Mouse (Mus musculus) liver, embryonic 15.5 days (tissue): Measurements from ENCODE around the gene BC053393. TPM values are rescaled to one million over a fixed set of nuclear protein-coding genes. Genes with fewer than 3 reads are reported as not detected.
A peak's percentile ranks its signal among the peaks of the same experiment; 100 is the strongest.
"Not testable (repeated sequence)": the region's sequence is repeated elsewhere in the genome, so short reads cannot be mapped to it uniquely, and the experiment has no call there.

Experiments
- ATAC-seq: fragments of 200-750 bp; cut with Nextera tagmentation; 2 replicates; pipeline ENCODE4 v1.8.0; 2017; ENCODE audit warnings: moderate number of reproducible peaks, mild to moderate bottlenecking, moderate library complexity; ENCODE audit not compliant: insufficient read depth
- H3K27ac ChIP-seq: fragments of 300-500 bp; sonication (generic); replicated peaks from 2 replicates; pipeline ENCODE4 v1.5.1; 2015; ENCODE audit warnings: mild to moderate bottlenecking, inconsistent platforms
- H3K27me3 ChIP-seq: fragments of 300-500 bp; sonication (generic); 2 replicates; pipeline ENCODE4 v1.6.1; 2015; ENCODE audit warnings: mild to moderate bottlenecking, inconsistent platforms
- H3K36me3 ChIP-seq: fragments of 300-500 bp; sonication (generic); replicated peaks from 2 replicates; pipeline ENCODE4 v1.6.1; 2015; ENCODE audit warnings: moderate library complexity, mild to moderate bottlenecking, inconsistent platforms
- H3K4me1 ChIP-seq: fragments of 300-500 bp; sonication (generic); replicated peaks from 2 replicates; pipeline ENCODE4 v1.6.1; 2015; ENCODE audit warnings: inconsistent platforms
- H3K4me2 ChIP-seq: fragments of 300-500 bp; sonication (generic); 2 replicates; pipeline ENCODE4 v1.6.1; 2015; ENCODE audit warnings: moderate library complexity, mild to moderate bottlenecking, inconsistent platforms
- H3K4me3 ChIP-seq: fragments of 300-500 bp; sonication (generic); replicated peaks from 2 replicates; pipeline ENCODE4 v1.5.1; 2015; ENCODE audit warnings: mild to moderate bottlenecking, inconsistent platforms
- H3K9ac ChIP-seq: fragments of 300-500 bp; sonication (generic); 2 replicates; pipeline ENCODE4 v1.6.1; 2015; ENCODE audit warnings: moderate library complexity, mild to moderate bottlenecking, inconsistent platforms
- H3K9me3 ChIP-seq: fragments of 300-500 bp; sonication (generic); replicated peaks from 2 replicates; pipeline ENCODE4 v1.6.1; 2016; ENCODE audit warnings: inconsistent platforms
- WGBS: fragments of 180-500 bp; shearing (Covaris S2); methylation state at CpG from one replicate; pipeline ENCODE4 v1.1.7; 2015; ENCODE audit warnings: mixed read lengths; ENCODE audit not compliant: insufficient replicate concordance; 5-methylcytosine and 5-hydroxymethylcytosine counted together
- polyA plus RNA-seq: library from polyadenylated mRNA; unstranded; fragments of >200 nt; fragmentation: Nextera tagmentation; extraction: Ambion mirVana; gene quantifications from 2 replicates; pipeline ENCODE4 v1.2.1, GENCODE M21; 2015

BC053393 gene
- polyA plus RNA-seq, 1 experiment from 2014 or later = not detected

DNA sequence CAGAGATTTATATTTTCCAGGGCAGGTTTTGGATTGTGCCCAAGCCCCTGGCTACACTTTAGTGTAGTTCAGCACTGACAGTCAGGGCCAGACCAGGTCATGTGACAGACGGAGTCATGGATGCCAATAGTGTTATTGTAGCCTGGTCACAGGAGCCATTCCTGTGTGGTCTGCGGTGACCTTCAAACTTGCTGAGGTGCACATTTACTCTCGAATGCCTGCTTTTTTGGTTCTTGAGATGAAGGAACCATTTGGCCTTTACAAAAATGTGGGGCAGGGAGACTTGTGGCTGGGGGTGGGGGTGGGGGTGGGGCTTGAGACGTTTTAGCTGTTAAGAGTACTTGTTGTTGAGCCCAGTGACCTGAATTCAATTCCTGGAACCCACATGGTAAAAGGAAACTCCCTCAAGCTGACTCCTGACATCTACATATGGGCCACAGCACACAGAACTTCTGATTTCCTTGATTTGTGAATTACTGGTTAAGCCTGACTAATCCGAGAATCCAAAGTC is 7.5 kb downstream of the BC053393 start:
- no peaks in the 10 kb centered on the region for H3K36me3 ChIP-seq
- 0 out of 2 replicates have a peak, but pooled peaks cover 8% of the 10 kb centered on the region for H3K4me1 ChIP-seq

DNA sequence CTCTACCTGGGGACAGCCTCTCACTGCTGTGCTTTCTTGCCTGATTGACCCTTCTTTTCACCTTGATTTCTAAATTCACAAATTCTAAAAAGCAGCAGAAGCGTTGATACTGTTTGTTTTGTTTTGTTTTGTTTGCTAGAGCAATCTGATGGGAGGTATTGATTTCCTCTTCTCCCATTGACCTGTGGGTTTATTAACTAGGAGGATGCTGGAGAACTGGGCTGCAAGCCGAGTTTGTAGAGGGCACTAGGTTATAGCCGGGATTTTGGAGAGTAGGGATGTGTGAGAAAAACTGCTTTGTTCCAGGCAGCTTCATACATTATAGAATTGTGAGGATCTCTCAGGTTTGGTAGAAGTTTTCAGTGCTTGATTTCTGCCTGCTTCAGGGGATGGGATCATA is 9.1 kb downstream of the BC053393 start:
- no peaks in the 10 kb centered on the region for H3K9me3 ChIP-seq
- no peak; the same call in 1 of the 2 replicates for ATAC-seq
- WGBS = 52% methylated on average over 3 of the region's 3 CpGs
- H3K4me2 ChIP-seq = no peak overlapping the region
- no peak overlapping the region for H3K9ac ChIP-seq
- 0 out of 2 replicates have a peak, but pooled peaks cover 8% of the 10 kb centered on the region for H3K4me1 ChIP-seq
- no peak overlapping the region for H3K4me3 ChIP-seq
- no peak overlapping the region for H3K27ac ChIP-seq
- H3K27me3 ChIP-seq = no peaks in the 10 kb centered on the region
- no peaks in the 10 kb centered on the region for H3K36me3 ChIP-seq

More for the DNA sequence above, 7.5 kb downstream of the BC053393 start:
- no peak for ATAC-seq
- Histone ChIP-seq H3K9ac (no peak overlapping the region), H3K9me3 (no peaks in the 10 kb centered on the region), H3K27ac (no peak overlapping the region), H3K4me2 (no peak overlapping the region), H3K4me3 (no peak overlapping the region), H3K27me3 (no peaks in the 10 kb centered on the region)
- WGBS = 45% methylated on average over 5 of the region's 5 CpGs

DNA sequence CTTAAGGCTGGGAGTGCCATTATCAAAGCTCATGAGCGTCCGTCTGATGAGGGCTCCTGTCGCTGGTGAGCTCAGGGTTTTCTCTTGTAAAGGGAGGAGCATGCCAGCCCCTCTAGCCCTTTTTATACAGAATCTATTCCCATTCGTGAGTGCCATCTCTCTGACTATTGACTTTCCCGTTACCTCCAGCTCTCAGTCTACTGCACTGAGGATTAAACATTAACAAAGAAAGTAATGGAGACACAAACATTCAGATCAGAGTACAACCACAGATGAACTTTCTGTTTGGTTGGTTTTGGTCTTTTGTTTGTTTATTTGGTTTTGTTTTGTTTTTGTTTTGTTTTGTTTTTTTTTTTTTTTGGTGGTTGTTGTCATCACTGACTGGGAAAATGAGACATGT is 11.4 kb downstream of the BC053393 start:
- Histone ChIP-seq H3K4me2 (no peak overlapping the region), H3K27ac (0 out of 2 replicates have a peak overlapping the region, but pooled peaks have one; percentile 14), H3K9ac (no peak overlapping the region), H3K9me3 (no peaks in the 10 kb centered on the region), H3K27me3 (no peaks in the 10 kb centered on the region), H3K4me3 (no peak overlapping the region), H3K4me1 (0 out of 2 replicates have a peak, but pooled peaks cover 8% of the 10 kb centered on the region), H3K36me3 (no peaks in the 10 kb centered on the region)
- 59% methylated on average over 5 of the region's 5 CpGs for WGBS
- ATAC-seq = no peak

DNA sequence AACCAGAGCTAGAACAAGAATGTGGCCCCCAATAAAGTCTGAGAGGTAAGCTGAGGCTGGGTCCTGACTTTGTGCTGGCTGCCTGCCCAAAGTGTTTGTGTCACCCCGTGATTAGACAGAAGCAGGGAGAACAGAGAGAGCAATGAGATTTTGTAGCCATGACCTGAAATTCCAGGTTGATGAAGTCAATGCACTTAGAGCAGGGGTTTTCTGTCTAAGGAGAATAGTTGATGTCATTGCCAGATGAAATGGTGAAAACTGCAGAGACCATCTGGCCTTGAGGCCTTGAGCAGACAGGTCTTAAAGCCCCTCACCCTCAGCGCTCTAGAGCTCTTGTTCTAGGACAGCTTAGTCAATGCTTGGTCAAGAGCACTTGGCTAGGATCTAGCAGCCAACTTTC is 21.1 kb downstream of the BC053393 start:
- no peak overlapping the region for H3K9ac ChIP-seq
- H3K4me1 ChIP-seq = no peaks in the 10 kb centered on the region
- no peak overlapping the region for H3K4me2 ChIP-seq
- no peak overlapping the region for H3K27ac ChIP-seq
- H3K27me3 ChIP-seq = no peaks in the 10 kb centered on the region
- 67% methylated on average over 2 of the region's 2 CpGs for WGBS
- no peak for ATAC-seq
- H3K4me3 ChIP-seq = no peak overlapping the region
- no peaks in the 10 kb centered on the region for H3K9me3 ChIP-seq
- no peaks in the 10 kb centered on the region for H3K36me3 ChIP-seq

DNA sequence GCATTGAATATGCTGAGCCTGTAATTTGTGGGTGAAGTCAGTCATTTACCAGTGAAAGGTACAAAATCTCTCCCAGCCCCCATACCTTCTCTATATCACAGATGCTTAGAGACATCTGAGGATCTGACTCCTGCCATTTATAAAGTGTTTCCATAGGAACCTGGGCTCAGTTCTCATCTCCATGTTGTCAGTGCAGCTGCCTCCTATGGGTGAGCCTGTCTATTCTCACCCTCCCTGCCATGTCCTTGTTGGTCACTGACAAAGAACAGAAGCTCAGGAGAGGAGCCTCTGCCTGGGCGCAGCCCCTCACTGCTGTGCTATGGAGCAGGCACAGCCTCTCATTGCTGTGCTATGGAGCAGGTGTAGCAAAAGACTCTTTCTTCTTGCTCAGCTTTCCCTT is 48.6 kb downstream of the BC053393 start:
- no peaks in the 10 kb centered on the region for H3K9me3 ChIP-seq
- 53% methylated on average over 1 of the region's 1 CpGs for WGBS
- H3K4me2 ChIP-seq = no peak overlapping the region
- no peaks in the 10 kb centered on the region for H3K4me1 ChIP-seq
- no peak overlapping the region for H3K9ac ChIP-seq
- no peaks in the 10 kb centered on the region for H3K27me3 ChIP-seq
- no peak overlapping the region for H3K4me3 ChIP-seq
- no peak overlapping the region for H3K27ac ChIP-seq
- ATAC-seq = no peak
- H3K36me3 ChIP-seq = no peaks in the 10 kb centered on the region

DNA sequence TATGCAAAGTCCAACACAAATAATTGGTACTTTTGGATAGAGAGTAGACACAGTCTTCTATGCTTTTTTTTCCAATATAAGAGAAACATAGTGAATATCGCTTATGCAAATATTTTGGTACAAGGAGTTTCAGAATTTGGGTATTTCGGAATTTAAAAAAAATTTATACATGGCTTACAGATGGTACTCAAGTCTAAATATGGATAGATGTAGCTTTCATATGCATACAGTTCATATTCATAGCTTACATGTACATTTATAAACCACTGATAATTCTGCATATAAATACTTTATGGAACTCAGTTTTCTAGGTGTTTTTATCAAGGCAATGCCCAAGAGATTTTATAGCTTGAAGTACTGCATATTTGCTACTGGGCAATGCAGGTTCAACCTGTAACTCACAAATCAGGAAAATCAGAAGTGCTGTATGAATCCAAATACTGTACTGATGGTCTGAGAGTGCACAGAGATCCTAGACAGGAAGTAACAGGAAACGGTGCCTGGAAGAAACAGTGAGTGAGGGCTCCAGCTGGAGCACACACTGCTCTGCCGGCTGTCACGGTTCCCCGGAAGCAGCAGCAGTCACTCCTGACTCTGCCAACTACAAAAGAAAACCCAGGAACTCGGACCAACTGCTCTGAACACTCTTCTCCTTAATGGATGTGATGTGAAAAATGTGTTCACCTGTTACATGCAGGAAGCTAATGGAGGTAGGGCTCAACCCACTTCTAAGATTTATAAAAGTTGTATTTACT is 49.3 kb downstream of the BC053393 start:
- Histone ChIP-seq H3K36me3 (no peaks in the 10 kb centered on the region), H3K27ac (no peak overlapping the region), H3K9me3 (no peaks in the 10 kb centered on the region), H3K4me1 (no peaks in the 10 kb centered on the region), H3K9ac (no peak overlapping the region), H3K27me3 (no peaks in the 10 kb centered on the region), H3K4me2 (no peak overlapping the region), H3K4me3 (no peak overlapping the region)
- WGBS = 41% methylated on average over 7 of the region's 7 CpGs
- no peak for ATAC-seq

DNA sequence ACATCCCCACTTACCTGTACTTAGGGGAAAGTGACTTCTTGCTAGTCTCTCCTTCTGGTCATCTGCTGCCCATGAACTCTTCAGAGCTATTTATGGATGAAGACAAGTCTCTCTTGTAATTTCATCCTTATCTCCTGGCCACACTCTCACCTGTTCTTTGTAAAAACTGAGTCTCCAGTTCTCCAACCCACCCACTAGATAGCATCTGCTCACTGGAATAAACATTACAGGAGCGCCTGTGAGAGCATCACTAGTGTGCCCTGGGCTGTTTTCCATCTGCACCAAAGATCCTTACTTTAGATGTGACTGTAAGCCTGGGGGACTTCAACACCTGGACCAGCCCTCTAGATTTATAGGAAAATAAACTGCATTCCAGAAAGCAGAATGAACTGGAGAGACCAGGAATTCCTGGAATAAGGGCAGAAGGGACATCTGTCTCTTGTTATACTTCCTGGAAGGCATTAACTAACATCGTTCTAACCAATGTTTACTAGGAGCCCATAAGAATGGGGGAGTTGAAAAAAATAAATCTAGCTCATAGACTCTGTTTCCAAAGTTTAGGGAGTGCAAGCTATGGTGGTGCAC is 58.0 kb downstream of the BC053393 start, which contains the start of gene Dppa1:
Gene Dppa1, minus strand, starts transcription at position 51 of the 585 bp plus-strand sequence.
- no peaks in the 10 kb centered on the region for H3K27me3 ChIP-seq
- no peak for ATAC-seq
- no peaks in the 10 kb centered on the region for H3K4me1 ChIP-seq
- H3K27ac ChIP-seq = no peak within 1 kb of the TSS
- H3K9me3 ChIP-seq = no peaks in the 10 kb centered on the region
- 55% methylated on average over 2 of the region's 2 CpGs for WGBS
- H3K4me2 ChIP-seq = no peak within 1 kb of the TSS
- H3K36me3 ChIP-seq = no peaks in the 10 kb centered on the region
- no peak within 1 kb of the TSS for H3K4me3 ChIP-seq
- H3K9ac ChIP-seq = no peak within 1 kb of the TSS

DNA sequence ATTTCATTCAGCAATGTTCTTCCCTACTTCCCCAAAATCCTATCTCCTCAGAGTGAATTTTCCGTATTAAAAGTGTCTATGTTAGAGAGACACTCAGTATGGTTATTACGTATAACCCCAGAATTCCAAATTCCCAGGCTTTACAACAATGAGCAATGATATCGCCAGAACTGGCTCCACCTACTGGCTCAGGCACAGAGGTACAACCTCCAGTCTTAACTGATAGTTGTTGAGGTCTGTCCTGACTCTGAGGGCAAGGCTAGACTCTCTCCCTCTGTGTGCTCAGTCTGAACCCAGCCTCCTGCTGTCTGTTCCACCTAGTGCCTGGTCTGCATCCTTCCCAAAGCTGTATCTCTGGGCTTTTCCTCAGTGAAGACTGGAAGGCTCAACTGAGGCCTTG is 60.3 kb downstream of the BC053393 start:
- no peaks in the 10 kb centered on the region for H3K27me3 ChIP-seq
- no peak overlapping the region for H3K4me2 ChIP-seq
- 20% methylated on average over 3 of the region's 3 CpGs for WGBS
- H3K27ac ChIP-seq = no peak overlapping the region
- no peak overlapping the region for H3K4me3 ChIP-seq
- no peak overlapping the region for H3K9ac ChIP-seq
- no peaks in the 10 kb centered on the region for H3K36me3 ChIP-seq
- ATAC-seq = no peak
- H3K9me3 ChIP-seq = no peaks in the 10 kb centered on the region
- no peaks in the 10 kb centered on the region for H3K4me1 ChIP-seq

DNA sequence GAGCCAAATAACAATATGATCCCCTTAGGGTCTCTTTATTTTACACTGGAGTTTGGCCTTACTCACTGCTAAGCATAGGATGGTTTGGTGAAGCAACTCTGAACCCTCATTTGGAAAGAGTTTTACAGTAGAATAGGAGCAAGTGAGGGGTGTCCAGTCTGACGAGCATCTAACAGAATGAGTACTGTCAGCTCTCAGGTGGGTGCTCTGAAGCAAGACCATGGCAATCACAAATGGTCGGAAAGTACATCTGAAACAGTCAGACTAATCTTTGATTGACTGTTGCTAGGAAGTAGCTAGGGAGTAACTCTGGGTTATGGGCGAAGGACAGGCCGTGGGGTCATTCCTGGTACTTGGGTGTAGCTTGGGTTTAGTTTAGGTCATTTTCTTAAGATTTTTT is 64.2 kb downstream of the BC053393 start:
- not testable (repeated sequence) for H3K4me3 ChIP-seq, H3K36me3 ChIP-seq, H3K4me2 ChIP-seq, H3K27me3 ChIP-seq, H3K9ac ChIP-seq, ATAC-seq, H3K9me3 ChIP-seq, H3K27ac ChIP-seq, H3K4me1 ChIP-seq
- whole genome bisulfite sequencing = 64% methylated on average over 4 of the region's 4 CpGs

DNA sequence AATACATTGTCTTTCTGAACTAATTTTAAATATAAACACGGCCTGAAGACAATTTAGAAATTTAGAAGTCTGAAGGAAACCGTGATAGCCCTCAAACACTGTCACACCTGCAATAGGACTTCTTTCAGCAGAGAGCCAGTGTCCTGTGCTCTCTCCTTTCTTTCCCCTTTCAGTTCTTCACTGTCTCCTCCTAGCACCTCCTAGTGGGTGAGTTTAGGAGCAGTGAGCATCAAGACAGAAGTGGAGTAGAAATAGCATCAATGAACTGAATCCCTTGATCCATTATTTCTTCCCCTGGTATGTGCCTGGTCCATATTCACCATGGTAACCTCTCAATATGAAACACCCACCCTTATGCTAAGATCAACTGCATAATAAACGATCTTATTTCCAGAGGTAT is 65.2 kb downstream of the BC053393 start:
- no peak overlapping the region for H3K9ac ChIP-seq
- no peaks in the 10 kb centered on the region for H3K9me3 ChIP-seq
- WGBS = 49% methylated on average over 3 of the region's 3 CpGs
- no peak for ATAC-seq
- H3K4me2 ChIP-seq = no peak overlapping the region
- H3K4me1 ChIP-seq = no peaks in the 10 kb centered on the region
- no peak overlapping the region for H3K27ac ChIP-seq
- H3K4me3 ChIP-seq = no peak overlapping the region
- H3K36me3 ChIP-seq = no peaks in the 10 kb centered on the region
- H3K27me3 ChIP-seq = no peaks in the 10 kb centered on the region
